Mouse (Mus musculus): ENCODE measurements around the gene Tbl1x. TPM values are rescaled to one million over a fixed set of nuclear protein-coding genes. Genes with fewer than 3 reads are reported as not detected.

Tbl1x gene
- polyA plus RNA-seq, 1 experiment, result 33.9 TPM

- H3K27me3 ChIP-seq (ENCODE audit: control insufficient read depth, insufficient read depth, insufficient read length), result no peaks in the 10 kb centered on the region
- H3K36me3 ChIP-seq (ENCODE audit: control insufficient read depth, insufficient read depth), result peaks cover 4% of the 10 kb centered on the region
- H3K79me2 ChIP-seq (ENCODE audit: control insufficient read depth, insufficient read depth), result peaks cover 100% of the 10 kb centered on the region
- H3K4me3 ChIP-seq (ENCODE audit: insufficient read depth, poor library complexity, severe bottlenecking), result no peak overlapping the region
- H3K79me3 ChIP-seq (ENCODE audit: low read depth), result peaks cover 95% of the 10 kb centered on the region
- TF ChIP-seq CEBPB (IDR thresholded peaks at IDR 0.05; ENCODE audit: low read depth) (no peak), MYOD1 (IDR thresholded peaks at IDR 0.05; ENCODE audit: control insufficient read depth, insufficient read length, low read depth) (no peak), USF1 (IDR thresholded peaks at IDR 0.05; ENCODE audit: low read depth) (no peak), MYOG (IDR thresholded peaks at IDR 0.05; ENCODE audit: control insufficient read depth, extremely low read depth, insufficient read length) (no peak), FOSL1 (IDR thresholded peaks at IDR 0.05; ENCODE audit: insufficient read depth, low read length, poor library complexity, severe bottlenecking) (no peak), CTCF (IDR thresholded peaks at IDR 0.05; ENCODE audit: control insufficient read depth, insufficient read depth, insufficient read length) (no peak), MAX (IDR thresholded peaks at IDR 0.05) (no peak)
- H3ac ChIP-seq (ENCODE audit: control insufficient read depth, insufficient read length, low read depth), result no peak overlapping the region
Observed at GRCm38 (mm10) chrX:77566739-77567138, 55.9 kb downstream of the Tbl1x start.

- Histone ChIP-seq H3K36me3 (ENCODE audit: control insufficient read depth, insufficient read depth) (peaks cover 4% of the 10 kb centered on the region), H3K27me3 (ENCODE audit: control insufficient read depth, insufficient read depth, insufficient read length) (no peaks in the 10 kb centered on the region), H3K79me2 (ENCODE audit: control insufficient read depth, insufficient read depth) (peaks cover 100% of the 10 kb centered on the region), H3K79me3 (ENCODE audit: low read depth) (peaks cover 93% of the 10 kb centered on the region), H3K4me3 (ENCODE audit: insufficient read depth, poor library complexity, severe bottlenecking) (no peak overlapping the region), H3ac (ENCODE audit: control insufficient read depth, insufficient read length, low read depth) (no peak overlapping the region)
- no peak for TF ChIP-seq CEBPB (IDR thresholded peaks at IDR 0.05; ENCODE audit: low read depth)
- TF ChIP-seq MYOD1 (IDR thresholded peaks at IDR 0.05; ENCODE audit: control insufficient read depth, insufficient read length, low read depth), result no peak
- TF ChIP-seq MYOG (IDR thresholded peaks at IDR 0.05; ENCODE audit: control insufficient read depth, extremely low read depth, insufficient read length), result no peak
- no peak for TF ChIP-seq CTCF (IDR thresholded peaks at IDR 0.05; ENCODE audit: control insufficient read depth, insufficient read depth, insufficient read length)
- no peak for TF ChIP-seq FOSL1 (IDR thresholded peaks at IDR 0.05; ENCODE audit: insufficient read depth, low read length, poor library complexity, severe bottlenecking)
- no peak for TF ChIP-seq MAX (IDR thresholded peaks at IDR 0.05)
- TF ChIP-seq USF1 (IDR thresholded peaks at IDR 0.05; ENCODE audit: low read depth), result no peak
Observed at GRCm38 (mm10) chrX:77568013-77568412, 57.2 kb downstream of the Tbl1x start.

GRCm38 (mm10) chrX:77573743-77574142, 62.9 kb downstream of the Tbl1x start:
- TF ChIP-seq FOSL1 (IDR thresholded peaks at IDR 0.05; ENCODE audit: insufficient read depth, low read length, poor library complexity, severe bottlenecking) (no peak), MYOD1 (IDR thresholded peaks at IDR 0.05; ENCODE audit: control insufficient read depth, insufficient read length, low read depth) (no peak), USF1 (IDR thresholded peaks at IDR 0.05; ENCODE audit: low read depth) (no peak), MAX (IDR thresholded peaks at IDR 0.05) (no peak), CEBPB (IDR thresholded peaks at IDR 0.05; ENCODE audit: low read depth) (no peak), CTCF (IDR thresholded peaks at IDR 0.05; ENCODE audit: control insufficient read depth, insufficient read depth, insufficient read length) (no peak), MYOG (IDR thresholded peaks at IDR 0.05; ENCODE audit: control insufficient read depth, extremely low read depth, insufficient read length) (no peak)
- Histone ChIP-seq H3ac (ENCODE audit: control insufficient read depth, insufficient read length, low read depth) (no peak overlapping the region), H3K27me3 (ENCODE audit: control insufficient read depth, insufficient read depth, insufficient read length) (no peaks in the 10 kb centered on the region), H3K79me3 (ENCODE audit: low read depth) (peaks cover 91% of the 10 kb centered on the region), H3K79me2 (ENCODE audit: control insufficient read depth, insufficient read depth) (peaks cover 100% of the 10 kb centered on the region), H3K4me3 (ENCODE audit: insufficient read depth, poor library complexity, severe bottlenecking) (no peak overlapping the region), H3K36me3 (ENCODE audit: control insufficient read depth, insufficient read depth) (no peaks in the 10 kb centered on the region)

DNA sequence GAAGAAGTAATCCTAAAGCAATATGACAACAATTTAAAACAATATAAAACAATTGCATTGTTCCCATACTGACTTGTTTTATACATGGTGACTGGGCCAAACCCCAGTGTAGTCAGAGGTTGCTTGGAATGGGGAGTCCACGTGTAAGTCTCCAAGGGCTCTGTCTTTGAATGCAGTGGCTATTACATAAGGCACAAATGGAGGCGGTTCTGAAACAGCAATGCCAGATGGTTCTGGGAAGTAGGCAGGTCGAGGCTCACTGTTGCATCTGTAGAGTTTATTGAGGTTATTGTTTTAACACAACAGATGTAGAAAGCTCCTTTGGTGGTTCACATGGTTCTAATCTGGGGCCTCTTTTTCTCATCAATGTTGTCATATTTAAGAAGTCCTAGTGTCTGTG, 66.3 kb downstream of the Tbl1x start:
- H3K4me3 ChIP-seq (ENCODE audit: insufficient read depth, poor library complexity, severe bottlenecking), result no peak overlapping the region

DNA sequence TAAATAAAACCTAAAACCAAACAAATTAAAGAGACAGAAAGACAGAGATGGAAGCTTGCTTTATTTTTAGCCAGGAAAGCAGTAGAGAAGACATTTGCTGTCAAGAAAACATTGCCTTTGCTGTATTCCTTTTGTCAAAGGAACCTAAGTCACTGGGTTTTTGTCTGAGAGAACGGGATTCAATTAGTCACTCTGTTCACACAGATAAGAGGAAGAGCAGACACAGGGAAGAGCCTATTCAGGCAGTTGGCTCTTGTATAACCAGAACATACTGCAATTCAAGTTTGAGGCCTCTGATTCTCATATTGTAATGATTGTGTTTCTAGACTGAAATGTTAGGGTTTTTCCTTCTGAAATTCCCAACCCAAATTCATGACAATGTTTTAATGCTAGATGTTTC, 67.4 kb downstream of the Tbl1x start:
- Histone ChIP-seq H3K4me3 (ENCODE audit: insufficient read depth, poor library complexity, severe bottlenecking) (no peak overlapping the region), H3ac (ENCODE audit: control insufficient read depth, insufficient read length, low read depth) (no peak overlapping the region), H3K27me3 (ENCODE audit: control insufficient read depth, insufficient read depth, insufficient read length) (no peaks in the 10 kb centered on the region), H3K79me2 (ENCODE audit: control insufficient read depth, insufficient read depth) (peaks cover 100% of the 10 kb centered on the region), H3K79me3 (ENCODE audit: low read depth) (peaks cover 92% of the 10 kb centered on the region), H3K36me3 (ENCODE audit: control insufficient read depth, insufficient read depth) (no peaks in the 10 kb centered on the region)
- no peak for TF ChIP-seq FOSL1 (IDR thresholded peaks at IDR 0.05; ENCODE audit: insufficient read depth, low read length, poor library complexity, severe bottlenecking)
- no peak for TF ChIP-seq MYOG (IDR thresholded peaks at IDR 0.05; ENCODE audit: control insufficient read depth, extremely low read depth, insufficient read length)
- no peak for TF ChIP-seq MYOD1 (IDR thresholded peaks at IDR 0.05; ENCODE audit: control insufficient read depth, insufficient read length, low read depth)
- no peak for TF ChIP-seq CTCF (IDR thresholded peaks at IDR 0.05; ENCODE audit: control insufficient read depth, insufficient read depth, insufficient read length)
- no peak for TF ChIP-seq USF1 (IDR thresholded peaks at IDR 0.05; ENCODE audit: low read depth)
- no peak for TF ChIP-seq MAX (IDR thresholded peaks at IDR 0.05)
- TF ChIP-seq CEBPB (IDR thresholded peaks at IDR 0.05; ENCODE audit: low read depth), result no peak

More for the DNA sequence above, 66.3 kb downstream of the Tbl1x start:
- peaks cover 100% of the 10 kb centered on the region for H3K79me2 ChIP-seq (ENCODE audit: control insufficient read depth, insufficient read depth)
- peaks cover 92% of the 10 kb centered on the region for H3K79me3 ChIP-seq (ENCODE audit: low read depth)
- no peak overlapping the region for H3ac ChIP-seq (ENCODE audit: control insufficient read depth, insufficient read length, low read depth)
- no peaks in the 10 kb centered on the region for H3K36me3 ChIP-seq (ENCODE audit: control insufficient read depth, insufficient read depth)
- TF ChIP-seq CTCF (IDR thresholded peaks at IDR 0.05; ENCODE audit: control insufficient read depth, insufficient read depth, insufficient read length) (no peak), CEBPB (IDR thresholded peaks at IDR 0.05; ENCODE audit: low read depth) (no peak), MAX (IDR thresholded peaks at IDR 0.05) (no peak), MYOD1 (IDR thresholded peaks at IDR 0.05; ENCODE audit: control insufficient read depth, insufficient read length, low read depth) (no peak), FOSL1 (IDR thresholded peaks at IDR 0.05; ENCODE audit: insufficient read depth, low read length, poor library complexity, severe bottlenecking) (no peak)
- no peaks in the 10 kb centered on the region for H3K27me3 ChIP-seq (ENCODE audit: control insufficient read depth, insufficient read depth, insufficient read length)

DNA sequence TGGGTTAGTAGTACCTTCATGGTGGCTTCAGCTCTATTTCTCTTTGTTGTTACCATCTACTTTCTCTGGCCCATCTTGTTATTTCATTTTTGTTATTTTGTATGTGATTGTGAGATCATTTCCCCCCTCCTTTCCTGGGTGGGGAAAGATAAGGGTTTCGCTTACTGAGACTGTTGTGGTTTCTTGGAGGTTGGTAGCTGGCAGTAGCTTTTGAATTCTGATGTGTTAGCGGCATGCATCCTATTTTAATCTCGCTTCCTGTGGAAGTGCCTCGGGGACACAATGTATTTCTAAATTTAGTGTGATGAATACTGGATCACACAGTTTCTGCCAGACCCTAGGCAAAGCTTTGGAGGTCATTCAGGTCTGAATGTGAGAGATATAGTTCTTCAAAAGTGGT, 69.2 kb downstream of the Tbl1x start:
- H3ac ChIP-seq (ENCODE audit: control insufficient read depth, insufficient read length, low read depth), result no peak overlapping the region
- no peaks in the 10 kb centered on the region for H3K36me3 ChIP-seq (ENCODE audit: control insufficient read depth, insufficient read depth)
- H3K4me3 ChIP-seq (ENCODE audit: insufficient read depth, poor library complexity, severe bottlenecking), result no peak overlapping the region
- no peak for TF ChIP-seq USF1 (IDR thresholded peaks at IDR 0.05; ENCODE audit: low read depth)
- no peak for TF ChIP-seq CTCF (IDR thresholded peaks at IDR 0.05; ENCODE audit: control insufficient read depth, insufficient read depth, insufficient read length)
- TF ChIP-seq CEBPB (IDR thresholded peaks at IDR 0.05; ENCODE audit: low read depth), result no peak
- no peak for TF ChIP-seq MYOG (IDR thresholded peaks at IDR 0.05; ENCODE audit: control insufficient read depth, extremely low read depth, insufficient read length)
- no peak for TF ChIP-seq MAX (IDR thresholded peaks at IDR 0.05)
- H3K79me2 ChIP-seq (ENCODE audit: control insufficient read depth, insufficient read depth), result peaks cover 100% of the 10 kb centered on the region
- no peaks in the 10 kb centered on the region for H3K27me3 ChIP-seq (ENCODE audit: control insufficient read depth, insufficient read depth, insufficient read length)
- H3K79me3 ChIP-seq (ENCODE audit: low read depth), result peaks cover 93% of the 10 kb centered on the region

All from C2C12 (cell line).